Mouse (Mus musculus): ENCODE data around the gene Sh3bp4.

Gene Sh3bp4

GRCm38 (mm10) chr1:89095642-89096424, 25.6 kb downstream of the Sh3bp4 start:
- DNase-seq = no peak

DNA sequence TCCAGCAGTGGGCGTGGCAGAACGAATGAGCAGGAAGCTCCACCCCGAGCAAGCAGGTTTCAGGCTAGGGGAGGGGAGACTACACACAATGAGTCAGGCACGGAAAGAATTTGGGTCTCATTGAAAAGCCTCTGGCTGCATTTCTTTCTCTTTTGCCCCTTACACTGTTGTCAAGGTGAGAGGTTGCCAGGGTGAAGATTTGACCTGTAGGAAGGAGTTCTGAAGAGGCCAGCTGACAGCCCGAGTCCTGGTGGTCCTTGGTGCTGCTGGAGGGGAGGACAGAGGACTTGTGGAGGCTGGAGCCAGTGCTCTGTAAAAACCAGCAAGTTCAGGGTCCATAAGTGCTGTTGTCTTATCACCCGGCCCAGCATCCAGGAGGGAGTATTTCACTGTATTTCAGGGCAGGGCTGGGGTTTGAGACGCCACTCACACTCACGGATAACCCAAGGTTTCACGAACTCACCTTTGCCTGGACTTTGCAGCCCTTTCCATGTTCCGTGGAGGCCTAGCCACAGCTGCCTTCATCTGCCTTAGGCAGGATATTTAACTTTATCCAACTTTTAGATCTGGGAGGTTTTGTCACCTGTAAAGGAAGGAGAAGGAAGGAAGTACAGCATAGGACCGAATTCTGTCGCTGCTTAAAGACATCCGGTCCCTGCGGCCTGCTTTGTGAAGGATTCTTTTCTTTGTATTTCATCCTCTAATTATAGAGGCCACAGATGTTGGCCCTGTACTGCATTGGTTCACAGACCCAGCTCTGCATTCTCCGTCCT, 32.2 kb downstream of the Sh3bp4 start:
- DNase-seq = no peak

GRCm38 (mm10) chr1:89103004-89103263, 32.7 kb downstream of the Sh3bp4 start:
- no peak for DNase-seq

- DNase-seq = no peak
Observed at GRCm38 (mm10) chr1:89103505-89103904, 33.3 kb downstream of the Sh3bp4 start.

DNA sequence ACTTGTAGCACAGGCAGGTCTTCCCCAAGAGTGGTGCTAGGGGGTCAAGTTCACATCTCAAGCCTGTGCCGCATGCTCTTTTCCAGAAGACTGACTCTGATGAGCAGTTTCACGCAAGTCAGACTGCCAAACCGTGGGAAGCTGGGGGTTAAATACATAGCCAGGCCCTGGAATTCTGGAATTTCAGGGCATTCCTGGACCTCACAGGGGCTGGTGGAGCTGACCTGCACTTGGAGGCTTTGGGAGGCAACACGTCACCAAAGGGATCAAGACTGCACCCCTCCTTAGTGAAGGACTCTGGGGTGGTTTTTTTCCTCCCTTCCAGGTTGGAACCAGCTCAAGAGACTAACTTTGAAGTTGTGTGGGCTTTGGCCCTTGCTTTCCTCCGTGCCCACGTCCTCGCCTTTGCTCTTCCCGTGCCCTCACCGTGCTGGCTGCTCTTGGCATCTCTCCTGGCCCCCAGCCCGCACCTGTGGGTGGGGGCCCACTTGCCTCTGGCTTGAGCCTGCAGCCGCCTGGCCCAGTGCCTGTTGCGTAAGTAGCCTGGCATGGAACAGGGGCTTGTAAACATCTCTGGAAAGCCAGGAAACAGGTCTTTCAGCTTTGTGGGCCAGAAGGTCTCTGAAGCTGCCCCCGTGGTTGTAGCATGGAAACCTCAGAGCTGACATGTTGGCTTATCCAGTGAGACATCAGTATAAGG, 34.0 kb downstream of the Sh3bp4 start:
- DNase-seq = no peak

GRCm38 (mm10) chr1:89105891-89106830, 35.9 kb downstream of the Sh3bp4 start:
- DNase-seq = no peak

- no peak for DNase-seq
Observed at GRCm38 (mm10) chr1:89107466-89107865, 37.3 kb downstream of the Sh3bp4 start.

DNA sequence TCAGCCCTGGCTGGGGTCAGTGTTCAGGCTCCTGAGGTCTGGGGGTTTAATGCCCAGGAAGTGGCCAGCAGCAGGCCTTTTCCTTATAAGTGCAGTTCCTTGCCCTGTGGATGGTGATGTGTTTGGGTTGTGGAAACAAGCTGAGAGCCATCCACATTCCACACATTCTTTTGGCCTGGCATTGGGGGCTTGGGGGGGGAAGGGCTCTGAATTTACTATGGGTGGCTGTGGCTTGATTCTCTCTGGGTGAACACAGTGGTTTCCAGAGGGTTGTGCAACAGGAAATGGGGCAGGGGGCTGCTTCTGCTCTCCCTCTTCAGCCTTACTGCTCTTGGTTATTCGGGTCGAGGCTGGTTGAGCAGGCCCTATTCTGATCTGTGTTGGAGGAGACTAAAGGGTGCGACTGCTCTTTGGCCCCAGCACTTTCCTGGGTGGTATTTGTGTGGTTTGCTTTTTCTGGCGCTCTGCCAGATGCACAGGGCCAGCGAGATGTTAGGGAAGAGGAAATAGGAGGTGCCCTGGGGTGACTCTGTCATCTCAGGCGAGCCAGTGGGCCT, 38.2 kb downstream of the Sh3bp4 start:
- DNase-seq = no peak

- no peak for DNase-seq
Observed at GRCm38 (mm10) chr1:89109767-89110166, 39.6 kb downstream of the Sh3bp4 start.

GRCm38 (mm10) chr1:89110767-89111534, 40.7 kb downstream of the Sh3bp4 start:
- DNase-seq = no peak

- DNase-seq = no peak
Observed at GRCm38 (mm10) chr1:89112544-89112943, 42.3 kb downstream of the Sh3bp4 start.

GRCm38 (mm10) chr1:89113731-89114130, 43.5 kb downstream of the Sh3bp4 start:
- DNase-seq = no peak

GRCm38 (mm10) chr1:89117062-89117461, 46.8 kb downstream of the Sh3bp4 start:
- DNase-seq = peak; percentile 19

GRCm38 (mm10) chr1:89118076-89118475, 47.9 kb downstream of the Sh3bp4 start:
- no peak for DNase-seq

DNA sequence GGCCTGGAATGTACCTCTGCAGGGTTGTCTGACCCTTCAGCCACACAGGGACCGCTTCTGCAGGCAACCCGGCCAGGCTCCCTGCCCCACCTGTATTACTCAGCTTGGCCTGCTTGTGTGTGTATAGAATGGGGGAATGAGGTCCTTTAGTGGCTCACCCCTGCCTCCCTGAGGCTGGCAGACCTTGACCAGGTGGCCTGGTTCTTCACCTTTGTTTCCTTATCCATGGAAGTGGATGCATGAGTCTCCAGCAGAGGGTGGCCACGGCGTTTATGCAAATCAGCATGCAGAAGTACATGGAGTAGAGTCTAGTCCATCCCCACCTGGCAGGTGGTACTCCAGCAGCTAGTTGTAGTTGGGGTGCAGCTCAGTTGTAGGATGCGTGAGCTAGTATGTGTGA, 48.6 kb downstream of the Sh3bp4 start:
- DNase-seq = no peak

GRCm38 (mm10) chr1:89120290-89120689, 50.1 kb downstream of the Sh3bp4 start:
- DNase-seq = no peak

- no peak for DNase-seq
Observed at GRCm38 (mm10) chr1:89121466-89121865, 51.3 kb downstream of the Sh3bp4 start.

DNA sequence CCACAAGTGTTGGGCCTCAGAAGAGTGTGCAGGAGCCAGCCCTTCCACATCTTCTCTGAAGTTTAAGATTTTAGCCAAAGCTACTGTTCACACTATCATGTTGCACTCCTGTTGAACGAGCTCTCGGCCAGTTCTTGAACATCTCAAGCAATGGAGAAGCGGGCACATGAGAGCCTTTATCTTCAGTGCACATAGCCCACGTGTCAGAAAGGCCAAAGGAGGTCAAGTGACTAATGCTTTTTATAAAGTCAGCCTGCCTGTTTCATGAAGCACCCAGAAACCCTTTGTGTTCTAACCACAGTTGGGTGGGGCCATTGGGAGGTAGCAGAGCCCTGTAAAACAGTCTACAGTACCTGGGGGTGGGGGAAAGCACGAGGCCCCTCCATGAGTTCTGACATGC, 52.2 kb downstream of the Sh3bp4 start:
- no peak for DNase-seq

DNA sequence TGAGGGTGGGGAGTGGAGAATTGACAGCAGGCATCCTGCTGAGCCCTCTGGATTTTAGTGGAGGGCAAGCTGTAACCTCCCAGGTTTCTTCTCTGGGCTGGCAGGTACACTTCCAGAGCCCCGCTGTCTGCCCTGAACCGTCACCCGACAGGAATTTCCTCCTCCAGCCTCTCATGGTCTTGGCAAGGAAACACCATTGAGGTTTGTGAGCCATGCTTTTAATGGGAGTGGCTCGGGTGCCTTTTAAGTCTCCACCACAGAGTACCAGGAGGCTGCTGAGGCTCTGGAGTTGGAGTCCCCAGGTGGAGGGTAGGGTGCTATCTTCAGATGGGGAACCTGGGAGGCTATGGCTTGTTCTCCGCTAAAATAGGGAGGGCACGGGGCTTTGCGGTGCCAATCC, 53.9 kb downstream of the Sh3bp4 start:
- DNase-seq = no peak

DNA sequence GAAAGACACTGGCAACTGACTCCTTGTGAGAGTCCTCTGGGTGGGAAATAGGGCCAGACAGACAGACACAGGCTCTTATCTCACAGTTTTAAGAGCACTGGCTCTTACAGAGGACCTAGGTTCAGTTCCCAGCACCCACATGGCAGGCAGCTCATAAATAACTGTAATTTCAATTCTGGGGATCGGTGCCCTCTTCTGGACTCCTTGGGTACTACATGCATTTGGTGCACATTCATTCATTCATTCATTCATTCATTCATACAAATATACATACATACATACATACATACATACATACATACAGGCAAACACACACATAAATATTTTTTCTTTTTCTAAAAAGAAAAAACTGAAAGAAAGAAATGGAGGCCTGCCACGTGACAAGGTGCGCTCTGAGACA, 56.9 kb downstream of the Sh3bp4 start:
- DNase-seq = no peak

GRCm38 (mm10) chr1:89130429-89130828, 60.2 kb downstream of the Sh3bp4 start:
- no peak for DNase-seq
